Mouse (Mus musculus) retina, embryonic 14.5 days (tissue): ENCODE measurements at regions not wholly inside any gene's neighbourhood (a gene's known extent, or its start where the extent isn't known, plus 50 kb on each side); places are given as distances from the start of the nearest gene placed in this dataset.

Experiments used
- DNase-seq: peaks from one replicate; pipeline ENCODE4 v3.0.0-alpha.2; 2015; ENCODE audit warnings: low spot score

DNA sequence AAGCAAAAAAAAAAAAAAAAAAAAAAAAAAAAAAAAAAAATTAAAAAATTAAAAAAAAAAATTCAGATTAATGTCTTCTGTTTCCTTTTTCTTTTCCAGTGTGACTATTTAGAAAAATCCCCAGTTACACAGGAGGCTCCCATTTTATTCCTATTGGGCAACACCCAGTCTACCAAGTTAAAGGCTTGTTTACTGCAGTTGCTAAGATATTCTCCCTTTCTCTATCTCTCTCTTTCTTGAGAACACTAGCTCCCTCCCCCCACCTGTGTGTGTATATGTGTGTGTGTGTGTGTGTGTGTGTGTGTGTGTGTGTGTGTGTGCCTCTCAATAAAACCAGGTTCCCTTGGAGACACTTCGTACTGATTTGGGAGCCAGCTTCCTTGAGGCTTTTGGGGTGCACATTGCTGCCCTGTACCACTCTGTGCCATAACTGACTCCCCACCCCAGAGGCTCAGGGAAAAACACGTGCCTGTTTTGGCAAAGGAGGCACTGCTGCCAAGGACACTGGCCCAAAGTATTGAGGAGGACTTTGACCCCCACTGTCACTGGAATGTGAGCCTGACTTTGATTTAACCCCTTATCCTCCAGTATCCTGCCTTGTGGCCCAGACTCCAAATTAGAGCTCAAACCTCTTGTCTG, 50.3 kb downstream of the Anapc15-ps start:
- DNase-seq = peak; percentile 55

- DNase-seq = no peak
Observed at GRCm38 (mm10) chr10:95620796-95621195, 52.5 kb downstream of the Anapc15-ps start.

- peak; percentile 58 for DNase-seq
Observed at GRCm38 (mm10) chr10:95619601-95620000, 53.6 kb downstream of the Anapc15-ps start.

DNA sequence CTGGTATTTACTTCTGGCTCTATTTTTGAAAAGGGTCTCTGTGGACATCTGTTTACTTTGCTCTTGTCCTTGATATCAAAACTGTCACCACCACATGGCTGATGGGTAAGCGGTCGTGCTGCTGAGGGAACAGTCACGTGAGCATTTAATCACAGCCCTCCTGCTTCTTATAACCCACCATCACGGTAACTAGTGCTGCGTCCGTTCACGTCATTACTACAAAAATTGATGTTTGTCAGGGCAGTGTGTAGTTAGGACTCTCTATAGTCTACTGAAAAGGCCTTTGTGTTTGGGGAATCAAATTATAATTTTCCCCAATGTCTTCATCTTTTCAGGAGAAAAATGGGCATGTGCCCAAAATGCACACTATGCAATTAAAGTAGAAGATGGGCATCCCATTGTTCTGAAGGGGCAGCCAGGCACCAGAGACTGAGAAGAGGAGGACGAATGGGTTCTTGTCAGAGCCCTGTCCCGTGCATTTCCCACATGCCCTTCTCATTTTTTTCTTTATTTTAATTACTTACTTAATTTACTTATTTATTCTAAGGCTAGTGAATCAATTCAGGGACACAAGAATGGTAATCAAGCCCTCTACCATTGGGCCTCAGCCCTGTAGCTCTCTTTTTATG, 54.6 kb upstream of the Nudt4 start:
- no peak for DNase-seq

- no peak for DNase-seq
Observed at GRCm38 (mm10) chr10:95616821-95617220, 52.9 kb upstream of the Nudt4 start.

GRCm38 (mm10) chr10:95615849-95616650, 52.1 kb upstream of the Nudt4 start:
- DNase-seq = no peak
